Mouse (Mus musculus) left cerebral cortex, adult 18-20 months (tissue): Measurements from ENCODE around the gene Lhcgr. TPM values are rescaled to one million over a fixed set of nuclear protein-coding genes. Genes with fewer than 3 reads are reported as not detected.
A peak's percentile ranks its signal among the peaks of the same experiment; 100 is the strongest.
"Not testable (repeated sequence)": the region's sequence is repeated elsewhere in the genome, so short reads cannot be mapped to it uniquely, and the experiment has no call there.

Experiments used
- DNase-seq, 2 experiments: peaks; one replicate each; pipeline ENCODE4 v3.0.0; 2021 to 2022; ENCODE audit warnings: low spot score in 2 of 2, mixed read lengths in 1 of 2
- long read RNA-seq, 2 experiments: library from polyadenylated mRNA; stranded (forward); transcript quantifications; one replicate each; pipeline ENCODE4 v2.0.0; 2021
- total RNA-seq, 2 experiments: library from RNA; stranded (reverse); gene quantifications; 2 replicates each; pipeline ENCODE4 v1.2.3; 2021

Gene Lhcgr
- under 1 TPM; 0.58 to 0.75 TPM for total RNA-seq
- long read RNA-seq, experiment 1, partial matches to known transcripts, result 0 of 1 reads
- long read RNA-seq, experiment 1, other reads (novel, unspliced or antisense), result 1 of 1 reads
- long read RNA-seq, experiment 2, result 0 reads

GRCm38 (mm10) chr17:88791440-88792152, at the start of gene Lhcgr:
TSS of gene Lhcgr (minus strand) at chr17:88791990.
- DNase-seq, result no peak

GRCm38 (mm10) chr17:88817601-88818000, 25.8 kb upstream of the Lhcgr start:
- peak in 1 of 2 experiments; percentile 15 for DNase-seq

GRCm38 (mm10) chr17:88812943-88813342, 21.2 kb upstream of the Lhcgr start:
- DNase-seq, result not testable (repeated sequence)

GRCm38 (mm10) chr17:88810807-88811206, 19.0 kb upstream of the Lhcgr start:
- no peak for DNase-seq

GRCm38 (mm10) chr17:88806421-88806820, 14.6 kb upstream of the Lhcgr start:
- no peak for DNase-seq

GRCm38 (mm10) chr17:88803441-88803840, 11.7 kb upstream of the Lhcgr start:
- DNase-seq, result no peak

GRCm38 (mm10) chr17:88790680-88791079, 1.1 kb downstream of the Lhcgr start:
- DNase-seq, result no peak

- DNase-seq, result no peak
Measured at GRCm38 (mm10) chr17:88788392-88788791, 3.4 kb downstream of the Lhcgr start.

- DNase-seq, result peak in 1 of 2 experiments; percentile 25
Measured at GRCm38 (mm10) chr17:88786881-88787280, 4.9 kb downstream of the Lhcgr start.

GRCm38 (mm10) chr17:88786385-88786784, 5.4 kb downstream of the Lhcgr start:
- DNase-seq, result no peak

GRCm38 (mm10) chr17:88779148-88779547, 12.6 kb downstream of the Lhcgr start:
- no peak for DNase-seq

- DNase-seq, result no peak
Measured at GRCm38 (mm10) chr17:88774103-88774526, 17.7 kb downstream of the Lhcgr start.

GRCm38 (mm10) chr17:88770081-88770480, 21.7 kb downstream of the Lhcgr start:
- no peak for DNase-seq

GRCm38 (mm10) chr17:88769283-88769859, 22.4 kb downstream of the Lhcgr start:
- no peak for DNase-seq

GRCm38 (mm10) chr17:88766857-88767256, 24.9 kb downstream of the Lhcgr start:
- DNase-seq, result no peak

- DNase-seq, result no peak
Measured at GRCm38 (mm10) chr17:88764136-88764485, 27.7 kb downstream of the Lhcgr start.

- DNase-seq, result no peak
Measured at GRCm38 (mm10) chr17:88763396-88764135, 28.2 kb downstream of the Lhcgr start.

- peak; percentile 35 to 63 for DNase-seq
Measured at GRCm38 (mm10) chr17:88758003-88758437, 33.8 kb downstream of the Lhcgr start.

GRCm38 (mm10) chr17:88755776-88756175, 36.0 kb downstream of the Lhcgr start:
- no peak for DNase-seq

GRCm38 (mm10) chr17:88753472-88753857, 38.3 kb downstream of the Lhcgr start:
- DNase-seq, result no peak

GRCm38 (mm10) chr17:88752827-88753471, 38.8 kb downstream of the Lhcgr start:
- DNase-seq, result peak; percentile 50 to 51
